Mouse (Mus musculus): ENCODE results near the gene Lhfp. TPM values are rescaled to one million over a fixed set of nuclear protein-coding genes. Genes with fewer than 3 reads are reported as not detected.

Gene Lhfp
- polyA plus RNA-seq, 1 experiment = 15.1 TPM

DNA sequence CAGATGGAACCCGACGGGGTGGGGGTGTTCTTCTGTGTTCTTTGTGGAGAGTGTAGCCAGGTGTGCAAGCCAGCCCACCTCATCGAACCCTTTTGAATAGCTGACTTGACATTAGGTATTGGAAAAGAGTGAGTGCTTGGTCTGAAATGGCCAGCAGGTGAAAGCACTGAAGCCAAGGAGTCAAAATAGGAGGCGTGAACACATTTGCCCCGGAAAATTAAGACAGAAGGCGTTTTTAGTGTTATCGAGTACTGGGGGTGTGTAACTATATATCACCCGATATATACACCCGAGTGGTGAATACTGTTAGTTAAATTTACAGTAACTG lies 876 bp downstream of the Lhfp start:
- no peak for TF ChIP-seq CTCF (IDR thresholded peaks at IDR 0.05; ENCODE audit: control insufficient read depth, insufficient read depth, insufficient replicate concordance, low read depth, low read length)
- no peak for TF ChIP-seq POLR2A (IDR thresholded peaks at IDR 0.05; ENCODE audit: control insufficient read depth, low read depth, low read length)
- Histone ChIP-seq H3K4me1 (ENCODE audit: control insufficient read depth, insufficient read depth, low read length) (peaks cover 9% of the 10 kb centered on the region), H3K4me3 (ENCODE audit: control insufficient read depth, low read depth, low read length) (peak overlapping the region; percentile 80), H3K27me3 (ENCODE audit: control insufficient read depth, insufficient read depth, low read length) (no peaks in the 10 kb centered on the region), H3K27ac (ENCODE audit: control insufficient read depth, insufficient read depth, low read depth, low read length) (no peak overlapping the region), H3K36me3 (ENCODE audit: control insufficient read depth, insufficient read depth, low read length) (no peaks in the 10 kb centered on the region)

GRCm38 (mm10) chr3:53043206-53043780 lies 2.0 kb downstream of the Lhfp start:
- TF ChIP-seq POLR2A (IDR thresholded peaks at IDR 0.05; ENCODE audit: control insufficient read depth, low read depth, low read length) = no peak
- TF ChIP-seq CTCF (IDR thresholded peaks at IDR 0.05; ENCODE audit: control insufficient read depth, insufficient read depth, insufficient replicate concordance, low read depth, low read length) = no peak
- Histone ChIP-seq H3K27me3 (ENCODE audit: control insufficient read depth, insufficient read depth, low read length) (no peaks in the 10 kb centered on the region), H3K36me3 (ENCODE audit: control insufficient read depth, insufficient read depth, low read length) (no peaks in the 10 kb centered on the region), H3K4me3 (ENCODE audit: control insufficient read depth, low read depth, low read length) (no peak overlapping the region), H3K27ac (ENCODE audit: control insufficient read depth, insufficient read depth, low read depth, low read length) (no peak overlapping the region), H3K4me1 (ENCODE audit: control insufficient read depth, insufficient read depth, low read length) (peaks cover 9% of the 10 kb centered on the region)

GRCm38 (mm10) chr3:53044238-53044637 lies 2.9 kb downstream of the Lhfp start:
- Histone ChIP-seq H3K27me3 (ENCODE audit: control insufficient read depth, insufficient read depth, low read length) (no peaks in the 10 kb centered on the region), H3K27ac (ENCODE audit: control insufficient read depth, insufficient read depth, low read depth, low read length) (no peak overlapping the region), H3K4me3 (ENCODE audit: control insufficient read depth, low read depth, low read length) (no peak overlapping the region), H3K36me3 (ENCODE audit: control insufficient read depth, insufficient read depth, low read length) (no peaks in the 10 kb centered on the region), H3K4me1 (ENCODE audit: control insufficient read depth, insufficient read depth, low read length) (peaks cover 9% of the 10 kb centered on the region)
- TF ChIP-seq POLR2A (IDR thresholded peaks at IDR 0.05; ENCODE audit: control insufficient read depth, low read depth, low read length) (no peak), CTCF (IDR thresholded peaks at IDR 0.05; ENCODE audit: control insufficient read depth, insufficient read depth, insufficient replicate concordance, low read depth, low read length) (no peak)

DNA sequence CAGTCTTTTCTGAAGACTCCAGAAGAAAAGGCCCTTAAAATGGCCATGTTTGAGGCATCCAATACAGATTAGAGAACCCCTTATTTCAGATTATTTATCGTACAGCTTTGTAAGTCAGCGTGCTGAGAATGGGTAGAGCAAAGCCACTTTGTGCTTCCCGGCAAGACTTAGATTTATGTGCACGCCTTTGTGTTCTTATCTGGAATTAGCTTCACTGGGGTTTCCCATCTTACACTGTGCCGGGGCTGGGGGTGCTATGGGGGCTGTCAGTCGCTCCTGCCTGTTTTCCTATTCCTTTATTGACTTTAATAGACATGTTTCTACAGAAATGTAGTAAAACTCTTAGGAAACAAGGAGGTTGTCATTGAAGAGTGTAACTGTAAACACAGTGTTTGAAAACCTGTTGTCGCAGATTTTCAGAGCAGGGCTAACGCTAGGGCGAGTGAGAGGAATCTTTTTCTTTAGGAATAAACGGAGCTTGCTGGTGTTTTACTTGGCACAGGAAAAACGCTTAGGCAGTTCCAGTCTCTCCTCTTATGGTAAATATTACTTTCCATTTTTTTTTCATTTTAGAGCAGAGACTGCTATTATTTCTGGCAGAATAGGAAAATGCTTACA lies 3.5 kb downstream of the Lhfp start:
- H3K27ac ChIP-seq (ENCODE audit: control insufficient read depth, insufficient read depth, low read depth, low read length) = no peak overlapping the region
- H3K4me3 ChIP-seq (ENCODE audit: control insufficient read depth, low read depth, low read length) = no peak overlapping the region
- TF ChIP-seq CTCF (IDR thresholded peaks at IDR 0.05; ENCODE audit: control insufficient read depth, insufficient read depth, insufficient replicate concordance, low read depth, low read length) (no peak), POLR2A (IDR thresholded peaks at IDR 0.05; ENCODE audit: control insufficient read depth, low read depth, low read length) (no peak)
- H3K4me1 ChIP-seq (ENCODE audit: control insufficient read depth, insufficient read depth, low read length) = peaks cover 9% of the 10 kb centered on the region
- H3K27me3 ChIP-seq (ENCODE audit: control insufficient read depth, insufficient read depth, low read length) = no peaks in the 10 kb centered on the region
- no peaks in the 10 kb centered on the region for H3K36me3 ChIP-seq (ENCODE audit: control insufficient read depth, insufficient read depth, low read length)

DNA sequence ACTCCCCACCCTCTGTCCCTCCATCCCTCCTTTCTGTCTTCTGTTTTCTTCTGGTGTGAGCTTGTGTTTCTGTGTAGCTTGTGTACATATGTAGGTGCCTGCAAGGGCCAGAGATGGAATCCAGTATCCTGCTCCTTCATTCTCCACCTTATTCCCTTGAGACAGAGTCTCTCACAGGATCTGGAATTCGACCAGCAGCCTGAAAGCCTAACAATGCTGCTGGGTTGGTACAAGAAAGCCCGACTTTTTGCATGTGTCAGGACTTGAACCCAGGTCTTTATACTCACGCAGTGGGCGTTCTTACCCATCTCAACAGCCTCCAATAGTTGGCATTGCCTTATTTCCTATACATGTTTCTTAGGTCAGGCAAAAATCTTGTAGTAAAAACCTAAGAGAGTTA lies 4.4 kb downstream of the Lhfp start:
- no peak overlapping the region for H3K4me3 ChIP-seq (ENCODE audit: control insufficient read depth, low read depth, low read length)
- H3K27me3 ChIP-seq (ENCODE audit: control insufficient read depth, insufficient read depth, low read length) = no peaks in the 10 kb centered on the region
- TF ChIP-seq POLR2A (IDR thresholded peaks at IDR 0.05; ENCODE audit: control insufficient read depth, low read depth, low read length) = no peak
- TF ChIP-seq CTCF (IDR thresholded peaks at IDR 0.05; ENCODE audit: control insufficient read depth, insufficient read depth, insufficient replicate concordance, low read depth, low read length) = no peak
- no peak overlapping the region for H3K27ac ChIP-seq (ENCODE audit: control insufficient read depth, insufficient read depth, low read depth, low read length)
- peaks cover 9% of the 10 kb centered on the region for H3K4me1 ChIP-seq (ENCODE audit: control insufficient read depth, insufficient read depth, low read length)
- no peaks in the 10 kb centered on the region for H3K36me3 ChIP-seq (ENCODE audit: control insufficient read depth, insufficient read depth, low read length)

GRCm38 (mm10) chr3:53046371-53046770 lies 5.0 kb downstream of the Lhfp start:
- H3K4me3 ChIP-seq (ENCODE audit: control insufficient read depth, low read depth, low read length) = no peak overlapping the region
- no peaks in the 10 kb centered on the region for H3K36me3 ChIP-seq (ENCODE audit: control insufficient read depth, insufficient read depth, low read length)

GRCm38 (mm10) chr3:53052385-53052784 lies 11.1 kb downstream of the Lhfp start:
- Histone ChIP-seq H3K4me1 (ENCODE audit: control insufficient read depth, insufficient read depth, low read length) (no peaks in the 10 kb centered on the region), H3K36me3 (ENCODE audit: control insufficient read depth, insufficient read depth, low read length) (no peaks in the 10 kb centered on the region)

More at GRCm38 (mm10) chr3:53046371-53046770, 5.0 kb downstream of the Lhfp start:
- no peaks in the 10 kb centered on the region for H3K27me3 ChIP-seq (ENCODE audit: control insufficient read depth, insufficient read depth, low read length)
- no peak for TF ChIP-seq POLR2A (IDR thresholded peaks at IDR 0.05; ENCODE audit: control insufficient read depth, low read depth, low read length)
- no peak for TF ChIP-seq CTCF (IDR thresholded peaks at IDR 0.05; ENCODE audit: control insufficient read depth, insufficient read depth, insufficient replicate concordance, low read depth, low read length)
- no peak overlapping the region for H3K27ac ChIP-seq (ENCODE audit: control insufficient read depth, insufficient read depth, low read depth, low read length)
- peaks cover 9% of the 10 kb centered on the region for H3K4me1 ChIP-seq (ENCODE audit: control insufficient read depth, insufficient read depth, low read length)

More at GRCm38 (mm10) chr3:53052385-53052784, 11.1 kb downstream of the Lhfp start:
- Histone ChIP-seq H3K27me3 (ENCODE audit: control insufficient read depth, insufficient read depth, low read length) (no peaks in the 10 kb centered on the region), H3K4me3 (ENCODE audit: control insufficient read depth, low read depth, low read length) (no peak overlapping the region), H3K27ac (ENCODE audit: control insufficient read depth, insufficient read depth, low read depth, low read length) (no peak overlapping the region)
- TF ChIP-seq POLR2A (IDR thresholded peaks at IDR 0.05; ENCODE audit: control insufficient read depth, low read depth, low read length) (no peak), CTCF (IDR thresholded peaks at IDR 0.05; ENCODE audit: control insufficient read depth, insufficient read depth, insufficient replicate concordance, low read depth, low read length) (no peak)

Measured in testis, adult 2 months (tissue).